Mouse (Mus musculus): ENCODE measurements around the gene Myadm. TPM values are rescaled to one million over a fixed set of nuclear protein-coding genes. Genes with fewer than 3 reads are reported as not detected.

Gene Myadm
- 23.1 TPM for polyA plus RNA-seq (2014; fragmentation: Illumina TruSeq; extraction: RNeasy Lipid Tissue Mini Kit (QIAGEN cat#74804); ENCODE audit: low read depth, low replicate concordance)

GRCm38 (mm10) chr7:3288976-3289970, at the start of gene Myadm, which contains the start of gene Prkcg:
Gene Myadm (plus strand): TSS chr7:3289080.
Gene Prkcg (plus strand): TSS chr7:3289179.

GRCm38 (mm10) chr7:3332619-3333521, 44.0 kb downstream of the Myadm start, which contains the start of gene Cacng7:
Gene Cacng7 (plus strand): TSS chr7:3332955.

Other genes with a start within 250 kb of the Myadm start
- gene AU018091, start 119.9 kb upstream of the Myadm start, polyA plus RNA-seq (2014; fragmentation: Illumina TruSeq; extraction: RNeasy Lipid Tissue Mini Kit (QIAGEN cat#74804); ENCODE audit: low read depth, low replicate concordance), result not detected
- gene Nlrp12, start 39.3 kb upstream of the Myadm start, polyA plus RNA-seq (2014; fragmentation: Illumina TruSeq; extraction: RNeasy Lipid Tissue Mini Kit (QIAGEN cat#74804); ENCODE audit: low read depth, low replicate concordance), result 6.7 TPM
- gene Prkcg, start 99 bp downstream of the Myadm start, polyA plus RNA-seq (2014; fragmentation: Illumina TruSeq; extraction: RNeasy Lipid Tissue Mini Kit (QIAGEN cat#74804); ENCODE audit: low read depth, low replicate concordance), result 0.19 TPM
- gene Cacng7, start 43.9 kb downstream of the Myadm start, polyA plus RNA-seq (2014; fragmentation: Illumina TruSeq; extraction: RNeasy Lipid Tissue Mini Kit (QIAGEN cat#74804); ENCODE audit: low read depth, low replicate concordance), result not detected
- not detected for gene Cacng8, start 101.6 kb downstream of the Myadm start, polyA plus RNA-seq (2014; fragmentation: Illumina TruSeq; extraction: RNeasy Lipid Tissue Mini Kit (QIAGEN cat#74804); ENCODE audit: low read depth, low replicate concordance)
- gene Cacng6, start 135.1 kb downstream of the Myadm start, polyA plus RNA-seq (2014; fragmentation: Illumina TruSeq; extraction: RNeasy Lipid Tissue Mini Kit (QIAGEN cat#74804); ENCODE audit: low read depth, low replicate concordance), result not detected
- gene Tarm1, start 213.5 kb downstream of the Myadm start, polyA plus RNA-seq (2014; fragmentation: Illumina TruSeq; extraction: RNeasy Lipid Tissue Mini Kit (QIAGEN cat#74804); ENCODE audit: low read depth, low replicate concordance), result not detected